9 mouse cellular contexts compared by ENCODE assay signal in genomic region chr7:98523070-98523812, GRCm38 (mm10). TPM values are rescaled to one million over a fixed set of nuclear protein-coding genes. Genes with fewer than 3 reads are reported as not detected.
DNase-seq lines count a peak whose midpoint lies in the region; ATAC-seq and TF ChIP-seq lines count a peak whose summit lies in the region.
"Had no signal": no experiment of that assay in that cellular context is flagged by ENCODE, and none has a peak within 500 bp of the region (broad histone marks: within the 10 kb centered on the region; RNA-seq: fewer than 3 reads in every experiment).

No protein-coding gene starts in this region.

- no peaks in the 10 kb centered on the region for H3K9me3 ChIP-seq in heart, embryonic 10.5 days
- H3K9me3 ChIP-seq: megakaryocyte, embryonic 14.5 days had no signal

- no peak for ATAC-seq in granulocyte monocyte progenitor cell, adult 5-6 weeks (replicated peaks; ENCODE audit: poor library complexity, severe bottlenecking)

- no peaks in the 10 kb centered on the region for H3K36me3 ChIP-seq in testis, adult 2 months (ENCODE audit: control insufficient read depth, insufficient read depth, low read length)
- H3K36me3 ChIP-seq in heart, embryonic 10.5 days: no peaks in the 10 kb centered on the region

- DNase-seq in testis, postnatal 10 days (ENCODE audit: low spot score): no peak
- DNase-seq in heart, embryonic 10.5 days (ENCODE audit: low spot score): no peak
- peak; percentile 73 for DNase-seq in kidney, adult 9 months
- peak; percentile 60 for DNase-seq in skeletal muscle tissue, adult 2 months (ENCODE audit: low read depth, low spot score)
- DNase-seq in layer of hippocampus, adult 18-20 months (ENCODE audit: low spot score in 2 of 2): no peak
- no peak for DNase-seq in layer of hippocampus, postnatal 36 days

- TF ChIP-seq POLR2A in testis, adult 2 months (IDR thresholded peaks at IDR 0.05; ENCODE audit: control insufficient read depth, low read depth, low read length): no peak

- no peak for TF ChIP-seq CTCF in testis, adult 2 months (IDR thresholded peaks at IDR 0.05; ENCODE audit: control insufficient read depth, insufficient read depth, insufficient replicate concordance, low read depth, low read length)

- peaks cover 2% of the 10 kb centered on the region; the same call in 1 of the 2 replicates for H3K4me1 ChIP-seq in testis, adult 2 months (ENCODE audit: control insufficient read depth, insufficient read depth, low read length)
- peaks cover 32% of the 10 kb centered on the region for H3K4me1 ChIP-seq in heart, embryonic 10.5 days

- no peaks in the 10 kb centered on the region for H3K27me3 ChIP-seq in testis, adult 2 months (ENCODE audit: control insufficient read depth, insufficient read depth, low read length)
- peaks cover 10% of the 10 kb centered on the region; the same call in 1 of the 2 replicates for H3K27me3 ChIP-seq in heart, embryonic 10.5 days (ENCODE audit: insufficient read depth, poor library complexity, severe bottlenecking)

- H3K4me3 ChIP-seq in testis, adult 2 months (ENCODE audit: control insufficient read depth, low read depth, low read length): no peak overlapping the region
- H3K4me3 ChIP-seq in heart, embryonic 10.5 days: no peak overlapping the region

- H3K27ac ChIP-seq in testis, adult 2 months (ENCODE audit: control insufficient read depth, insufficient read depth, low read depth, low read length): 0 out of 2 replicates have a peak overlapping the region, but pooled peaks have one; percentile 19
- H3K27ac ChIP-seq in heart, embryonic 10.5 days: peak overlapping the region; percentile 39; the same call in 1 of the 2 replicates

- 82% methylated on average over 8 of the region's 8 CpGs for WGBS in heart, embryonic 10.5 days

RNA-seq across cellular contexts. Expression of gene Lrrc32, which starts 34.2 kb away (rescaled TPM):
- 0.48 and 0.72 TPM in 2 replicates for polyA plus RNA-seq in testis, adult 2 months (2012; rRNA removed)
- polyA plus RNA-seq in heart, embryonic 10.5 days (2016; fragmentation: Nextera tagmentation; extraction: Ambion mirVana): 4.8 and 7.3 TPM in 2 replicates
- total RNA-seq in granulocyte monocyte progenitor cell, adult 5-6 weeks (2014; fragmentation: Nextera tagmentation): not detected in 2 replicates
- not detected in 2 replicates for total RNA-seq in granulocyte monocyte progenitor cell, adult 5-6 weeks (2017)
- 1 to 10 TPM; 1.6 to 2.5 TPM for total RNA-seq in layer of hippocampus, adult 18-20 months (2021)
- 1 to 10 TPM; 1.6 to 1.8 TPM for total RNA-seq in layer of hippocampus, postnatal 36 days (2021)

Comparison
In these comparisons a context has a peak if more than half of its experiments do, and no peak if none do; other contexts are left out.
1. DNase-seq: peak in kidney, adult 9 months (single experiment) and skeletal muscle tissue, adult 2 months (single experiment); none in testis, postnatal 10 days (single experiment), heart, embryonic 10.5 days (single experiment), layer of hippocampus, adult 18-20 months (0 of 2) and layer of hippocampus, postnatal 36 days (0 of 2).